Mouse (Mus musculus) monocyte, adult 59 days (primary cell): ENCODE data around the gene Olfr1388. TPM values are rescaled to one million over a fixed set of nuclear protein-coding genes. Genes with fewer than 3 reads are reported as not detected.

Experiments
- total RNA-seq, 2 experiments: library from RNA; stranded (reverse); gene quantifications; one replicate each; pipeline ENCODE4 v1.2.4; 2023

Gene Olfr1388
- under 1 TPM; 0.15 to 0.42 TPM for total RNA-seq

GRCm38 (mm10) chr11:49436411-49436810 is at the start of gene Olfr1388:
TSS of gene Olfr1388 (plus strand) at chr11:49436624.

GRCm38 (mm10) chr11:49422767-49423166 is 13.7 kb upstream of the Olfr1388 start, which contains the start of gene Olfr1389:
TSS of gene Olfr1389 (plus strand) at chr11:49423067.

GRCm38 (mm10) chr11:49455043-49455442 is 18.6 kb downstream of the Olfr1388 start, which contains the start of gene Olfr1387:
TSS of gene Olfr1387 (plus strand) at chr11:49455343.

GRCm38 (mm10) chr11:49464746-49465145 is 28.3 kb downstream of the Olfr1388 start, which contains the start of gene Olfr1386:
TSS of gene Olfr1386 (plus strand) at chr11:49465046.

GRCm38 (mm10) chr11:49488770-49489169 is 52.3 kb downstream of the Olfr1388 start, which contains the start of gene Olfr1385:
TSS of gene Olfr1385 (plus strand) at chr11:49489070.

Other genes starting within 250 kb of the Olfr1388 start
- under 1 TPM in 1 of 2 experiments, not detected in 1; 0.16 TPM for gene Btnl9, start 249.5 kb upstream of the Olfr1388 start, total RNA-seq
- gene Zfp62, start 233.3 kb upstream of the Olfr1388 start, total RNA-seq = 10 to 100 TPM; 63.6 to 68.3 TPM
- gene Mgat1, start 192.4 kb upstream of the Olfr1388 start, total RNA-seq = 100 to 1,000 TPM; 104 to 125 TPM
- under 1 TPM; 0.18 to 0.31 TPM for gene Olfr1393, start 158.3 kb upstream of the Olfr1388 start, total RNA-seq
- not detected for gene Olfr1392, start 151.3 kb upstream of the Olfr1388 start, total RNA-seq
- gene Olfr10, start 131.9 kb upstream of the Olfr1388 start, total RNA-seq = not detected
- gene Olfr1391, start 113.9 kb upstream of the Olfr1388 start, total RNA-seq = not detected
- not detected for gene Olfr1390, start 101.4 kb upstream of the Olfr1388 start, total RNA-seq
- gene Olfr1389, start 13.6 kb upstream of the Olfr1388 start, total RNA-seq = not detected
- not detected for gene Olfr1387, start 18.7 kb downstream of the Olfr1388 start, total RNA-seq
- gene Olfr1386, start 28.4 kb downstream of the Olfr1388 start, total RNA-seq = not detected
- not detected for gene Olfr1385, start 52.4 kb downstream of the Olfr1388 start, total RNA-seq
- not detected for gene Olfr1384, start 70.1 kb downstream of the Olfr1388 start, total RNA-seq
- not detected for gene Olfr1383, start 83.0 kb downstream of the Olfr1388 start, total RNA-seq
- not detected for gene Olfr1382, start 91.6 kb downstream of the Olfr1388 start, total RNA-seq
- not detected for gene Olfr1381, start 106.8 kb downstream of the Olfr1388 start, total RNA-seq
- gene Olfr1380, start 120.3 kb downstream of the Olfr1388 start, total RNA-seq = not detected
- gene Flt4, start 172.6 kb downstream of the Olfr1388 start, total RNA-seq = not detected
- not detected for gene Scgb3a1, start 227.0 kb downstream of the Olfr1388 start, total RNA-seq